Mouse (Mus musculus): ENCODE measurements at regions not wholly inside any gene's neighbourhood (a gene's known extent, or its start where the extent isn't known, plus 50 kb on each side); places are given as distances from the start of the nearest gene placed in this dataset.

GRCm38 (mm10) chr11:23170813-23171212 lies 85.0 kb upstream of the Xpo1 start:
- DNase-seq (ENCODE audit: low spot score): no peak

GRCm38 (mm10) chr11:23171760-23172159 lies 84.1 kb upstream of the Xpo1 start:
- no peak for DNase-seq (ENCODE audit: low spot score)

GRCm38 (mm10) chr11:23181647-23182046 lies 74.2 kb upstream of the Xpo1 start:
- DNase-seq (ENCODE audit: low spot score): no peak

GRCm38 (mm10) chr11:23185211-23185610 lies 70.6 kb upstream of the Xpo1 start:
- no peak for DNase-seq (ENCODE audit: low spot score)

GRCm38 (mm10) chr11:23201701-23202449 lies 54.0 kb upstream of the Xpo1 start:
- no peak for DNase-seq (ENCODE audit: low spot score)

- DNase-seq (ENCODE audit: low spot score): no peak
Observed at GRCm38 (mm10) chr11:23203566-23203965, 52.3 kb upstream of the Xpo1 start.

- no peak for DNase-seq (ENCODE audit: low spot score)
Observed at GRCm38 (mm10) chr11:23204041-23204440, 51.8 kb upstream of the Xpo1 start.
